Mouse (Mus musculus) adrenal gland, postnatal 36 days (tissue): ENCODE measurements around the gene Schip1. TPM values are rescaled to one million over a fixed set of nuclear protein-coding genes. Genes with fewer than 3 reads are reported as not detected.

Experiments
- DNase-seq, 2 experiments: peaks; one replicate each; pipeline ENCODE4 v3.0.0; 2021; ENCODE audit warnings: mixed read lengths in 1 of 2
- total RNA-seq, 2 experiments: library from RNA; stranded (reverse); gene quantifications; 2 replicates each; pipeline ENCODE4 v1.2.3; 2021

The Schip1 gene
- total RNA-seq, 2 experiments from 2014 or later = 11.4 to 18.3 TPM

DNA sequence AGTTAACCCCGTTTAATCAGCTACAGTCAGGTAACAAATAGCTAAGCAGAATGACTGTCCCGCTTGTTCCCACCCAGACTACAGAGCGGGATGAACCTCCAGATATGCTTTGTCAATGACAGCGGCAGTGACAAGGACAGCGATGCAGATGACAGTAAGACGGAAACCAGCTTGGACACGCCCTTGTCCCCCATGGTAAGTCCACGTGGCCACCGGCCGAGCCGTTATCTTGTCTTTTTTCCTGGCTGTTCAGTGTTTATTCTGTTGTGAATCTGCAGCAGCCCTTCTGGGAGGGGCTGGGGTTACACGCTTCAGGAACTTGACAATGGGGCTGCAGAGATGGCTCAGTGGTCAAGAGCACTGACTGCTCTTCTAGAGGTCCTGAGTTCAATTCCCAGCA lies 551.8 kb downstream of the Schip1 start:
- DNase-seq = no peak

DNA sequence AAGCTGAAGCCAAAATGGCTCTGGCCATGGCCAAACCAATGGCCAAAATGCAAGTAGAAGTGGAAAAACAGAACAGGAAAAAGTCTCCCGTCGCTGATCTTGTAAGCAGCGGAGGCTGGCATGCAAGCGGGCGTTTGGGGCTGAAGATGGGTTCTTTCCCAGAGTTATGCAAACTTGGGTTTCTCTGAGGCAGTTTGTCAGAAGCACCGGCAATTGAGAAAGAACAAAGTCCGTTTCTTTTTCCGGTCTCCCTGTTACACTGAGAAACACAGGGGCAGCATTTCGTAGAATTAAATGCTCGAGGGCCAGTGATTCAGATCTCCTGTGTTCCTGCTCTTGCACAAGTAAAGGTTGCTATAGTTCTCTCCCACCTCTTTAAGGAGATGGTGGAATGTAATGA lies 553.1 kb downstream of the Schip1 start:
- no peak for DNase-seq

DNA sequence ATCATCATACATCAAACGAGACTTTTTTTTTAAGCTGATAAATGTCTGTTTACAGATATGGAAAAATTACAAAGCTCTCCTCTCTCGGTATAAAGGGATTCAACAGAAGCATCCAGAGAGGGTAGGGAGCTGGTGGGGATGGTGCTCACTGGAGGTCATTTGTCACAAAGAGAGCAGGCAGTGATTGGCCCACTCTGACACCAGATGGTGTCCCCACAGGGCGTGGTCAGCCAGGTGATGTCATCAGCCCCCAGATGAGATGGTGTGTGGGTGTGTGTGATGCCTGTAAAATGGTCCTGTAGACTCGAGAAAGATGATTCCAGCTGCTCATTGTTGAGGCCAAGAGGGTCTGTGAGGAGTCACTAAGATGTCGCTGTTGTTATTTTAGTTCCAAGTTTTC lies 554.5 kb downstream of the Schip1 start:
- no peak for DNase-seq

DNA sequence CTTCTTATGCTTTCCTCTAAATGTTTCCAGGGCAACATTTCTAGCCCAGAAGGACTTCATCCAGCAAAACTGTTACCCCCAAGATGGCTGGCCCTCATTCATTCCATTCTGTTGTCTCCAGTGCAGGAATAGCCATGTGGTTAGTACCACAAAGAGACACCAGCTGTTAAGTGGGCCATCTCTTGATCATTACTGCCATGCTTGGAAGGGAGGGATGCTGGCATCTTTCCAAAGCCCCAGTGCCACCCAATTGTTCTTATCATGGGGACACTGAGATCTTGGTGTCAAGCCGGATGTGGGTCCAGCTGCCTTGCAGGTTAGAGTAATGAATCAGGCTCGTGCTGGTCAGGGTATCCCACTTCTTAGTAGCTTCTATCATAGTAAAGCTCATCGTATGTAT lies 557.4 kb downstream of the Schip1 start:
- no peak for DNase-seq

DNA sequence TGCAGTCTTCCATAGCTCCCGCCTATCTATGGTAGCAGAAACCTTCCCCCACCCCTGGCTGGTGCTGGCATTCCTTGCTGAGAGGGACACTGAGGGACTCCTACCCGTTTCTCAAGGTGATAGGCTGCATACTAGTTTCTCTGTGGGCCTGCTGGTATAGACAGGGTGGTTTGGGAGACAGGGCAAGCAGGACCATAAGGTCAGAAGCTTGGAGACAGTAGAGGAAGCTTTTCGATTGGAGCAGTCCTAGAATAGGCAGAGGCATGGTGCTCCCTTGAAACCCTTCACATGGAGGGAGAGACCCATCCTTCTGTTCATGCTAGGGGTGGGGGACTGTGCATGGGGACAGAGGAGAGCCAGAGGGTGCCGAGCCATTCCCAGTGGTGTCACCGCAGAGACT lies 558.4 kb downstream of the Schip1 start:
- no peak for DNase-seq

DNA sequence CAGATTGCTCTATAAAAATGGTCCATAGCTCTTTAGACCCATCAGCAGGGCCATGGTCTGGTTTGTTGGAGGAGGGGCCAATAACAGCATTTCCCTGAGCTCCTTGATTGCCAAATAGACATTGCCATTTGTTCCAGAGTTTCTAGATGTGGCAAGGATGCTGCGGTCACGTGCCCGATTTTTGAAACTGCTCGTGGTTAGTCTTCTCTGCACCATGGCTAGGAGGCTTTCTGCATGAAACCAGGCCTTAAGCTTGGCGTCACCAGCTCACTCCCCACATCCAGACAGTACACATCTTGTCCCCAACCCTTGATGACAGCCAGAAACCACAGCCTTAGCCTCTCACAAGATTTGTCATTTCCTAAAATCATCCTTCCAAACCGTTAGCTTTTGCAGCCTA lies 559.9 kb downstream of the Schip1 start:
- no peak for DNase-seq

DNA sequence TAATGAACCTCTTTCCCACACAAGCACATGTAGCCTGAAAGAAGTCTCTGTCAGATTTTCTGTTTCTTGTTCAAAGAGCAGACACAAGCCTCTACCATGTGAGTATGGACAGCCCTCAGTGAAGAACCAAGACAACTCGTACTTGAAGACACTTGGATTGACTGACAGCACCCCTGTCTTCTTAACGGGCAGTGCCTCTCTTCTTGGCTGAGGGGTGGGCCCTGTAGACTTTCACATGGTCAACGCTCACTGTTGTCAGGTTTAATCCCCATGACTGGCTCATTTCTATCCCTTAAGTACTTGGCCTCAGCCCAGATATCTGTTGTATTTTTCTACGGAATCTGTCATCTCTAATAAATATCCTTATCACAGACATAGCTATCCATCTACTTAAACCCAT lies 565.7 kb downstream of the Schip1 start:
- no peak for DNase-seq

DNA sequence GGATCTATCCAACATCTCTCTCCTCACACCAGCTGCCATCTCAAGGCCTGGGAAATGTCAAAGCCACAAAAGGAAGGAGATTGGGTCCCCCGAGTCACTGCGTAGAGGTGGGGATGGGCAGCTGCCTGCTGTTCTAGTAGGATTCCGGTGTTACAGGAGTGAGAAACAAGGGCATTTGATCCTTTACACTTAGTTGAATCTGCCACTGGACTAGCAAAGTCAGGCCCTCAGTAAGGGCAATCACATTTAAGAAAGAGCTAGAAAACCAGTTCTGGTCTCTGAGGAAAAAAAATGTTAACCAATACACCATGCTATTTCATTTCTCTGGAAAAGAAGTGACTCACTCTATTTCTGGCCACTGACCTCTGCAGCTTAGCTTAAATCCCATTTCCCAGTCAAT lies 566.2 kb downstream of the Schip1 start:
- DNase-seq = peak; percentile 15

DNA sequence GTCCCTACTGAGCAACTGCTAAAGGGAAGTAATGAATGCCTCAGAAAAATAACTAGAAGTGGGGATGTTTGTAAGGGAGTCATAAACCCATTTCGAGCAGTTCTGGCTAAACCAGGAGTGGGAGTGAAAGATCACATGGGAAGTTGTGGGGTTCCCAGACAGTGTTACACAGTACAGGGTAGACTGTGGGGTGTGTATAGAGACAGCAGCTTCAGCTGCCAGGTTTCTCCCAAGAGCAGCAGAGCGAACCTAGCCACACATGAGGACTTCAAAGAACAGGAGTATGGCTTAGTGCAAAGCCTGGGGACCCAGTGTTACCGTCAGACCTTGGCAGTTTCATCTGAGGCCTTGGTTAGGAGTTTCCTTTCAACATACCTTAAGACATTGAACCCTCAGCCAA lies 568.1 kb downstream of the Schip1 start:
- DNase-seq = no peak

DNA sequence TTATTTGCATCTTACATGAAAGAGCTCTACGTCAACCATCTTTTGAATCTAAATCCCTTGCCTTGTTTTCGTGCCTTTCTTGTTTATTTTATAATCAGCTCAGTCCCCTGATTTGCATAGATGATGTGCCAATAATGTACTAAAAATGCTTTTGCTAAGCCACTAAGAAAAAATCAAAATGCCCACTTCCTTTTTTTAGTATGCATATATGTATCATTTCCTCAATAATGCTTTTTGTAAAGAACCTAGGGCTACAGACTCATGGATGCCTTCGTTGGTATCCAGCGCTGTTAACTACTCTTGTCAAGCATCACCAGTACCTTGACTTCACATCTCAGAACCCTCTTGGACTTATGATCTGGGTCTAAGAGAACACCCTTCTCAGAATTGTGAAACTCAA lies 569.0 kb downstream of the Schip1 start:
- no peak for DNase-seq

DNA sequence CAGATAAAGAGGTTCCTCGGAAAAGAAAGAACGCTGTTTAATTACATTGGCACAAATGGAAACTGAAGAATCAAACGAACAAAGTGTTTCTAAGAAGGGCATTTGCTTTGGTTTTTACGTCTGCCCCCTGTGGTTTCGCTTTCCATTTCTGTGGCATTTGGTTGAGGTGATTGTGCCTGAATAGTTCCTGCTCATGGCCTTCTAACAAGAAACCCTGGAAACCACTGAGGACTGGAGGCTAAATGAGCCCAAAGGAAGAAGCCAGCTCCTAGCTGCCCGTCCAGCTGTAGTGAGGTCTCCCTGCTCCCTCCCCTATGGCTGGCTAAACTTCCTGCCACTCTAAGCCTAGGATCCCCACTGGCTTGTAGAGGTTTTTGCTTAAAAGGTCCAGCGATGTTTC lies 573.4 kb downstream of the Schip1 start:
- no peak for DNase-seq

DNA sequence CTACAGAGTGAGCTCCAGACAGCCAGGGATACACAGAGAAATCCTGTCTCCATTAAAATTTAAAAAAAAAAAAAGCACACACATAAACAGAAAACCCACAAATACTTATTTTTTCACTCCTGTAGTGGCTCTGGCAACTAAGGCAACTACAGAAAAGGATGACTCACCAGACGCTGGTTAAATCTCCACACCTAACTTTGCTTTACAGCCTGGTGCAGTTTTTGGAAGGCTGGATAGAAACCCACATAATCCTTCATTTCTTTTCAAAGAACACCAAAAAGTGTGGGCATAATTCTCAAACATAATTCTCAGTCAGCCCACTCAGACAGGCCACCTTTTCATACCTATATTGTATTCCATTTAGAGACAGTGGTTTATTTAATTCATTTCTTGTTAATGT lies 574.1 kb downstream of the Schip1 start:
- no peak for DNase-seq

DNA sequence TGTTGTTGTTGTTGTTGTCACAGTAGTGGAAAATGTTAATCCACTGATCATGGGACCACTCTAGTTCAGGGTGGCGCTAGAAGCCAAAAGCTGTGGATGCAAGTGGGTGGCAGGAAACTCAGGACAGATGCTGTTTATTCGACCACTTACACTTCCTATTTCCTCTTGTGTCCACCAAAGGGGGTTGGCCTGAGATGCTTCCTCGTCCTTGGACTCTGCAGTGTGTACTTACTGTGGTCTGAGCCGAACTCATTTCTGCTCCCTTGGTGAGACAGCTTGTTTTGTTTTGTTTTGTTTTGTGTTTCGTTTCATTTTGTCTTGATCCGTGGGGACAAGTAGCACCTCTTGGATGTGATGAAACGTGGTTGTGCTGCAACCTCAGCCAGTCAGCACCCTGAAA lies 578.3 kb downstream of the Schip1 start:
- DNase-seq = no peak

DNA sequence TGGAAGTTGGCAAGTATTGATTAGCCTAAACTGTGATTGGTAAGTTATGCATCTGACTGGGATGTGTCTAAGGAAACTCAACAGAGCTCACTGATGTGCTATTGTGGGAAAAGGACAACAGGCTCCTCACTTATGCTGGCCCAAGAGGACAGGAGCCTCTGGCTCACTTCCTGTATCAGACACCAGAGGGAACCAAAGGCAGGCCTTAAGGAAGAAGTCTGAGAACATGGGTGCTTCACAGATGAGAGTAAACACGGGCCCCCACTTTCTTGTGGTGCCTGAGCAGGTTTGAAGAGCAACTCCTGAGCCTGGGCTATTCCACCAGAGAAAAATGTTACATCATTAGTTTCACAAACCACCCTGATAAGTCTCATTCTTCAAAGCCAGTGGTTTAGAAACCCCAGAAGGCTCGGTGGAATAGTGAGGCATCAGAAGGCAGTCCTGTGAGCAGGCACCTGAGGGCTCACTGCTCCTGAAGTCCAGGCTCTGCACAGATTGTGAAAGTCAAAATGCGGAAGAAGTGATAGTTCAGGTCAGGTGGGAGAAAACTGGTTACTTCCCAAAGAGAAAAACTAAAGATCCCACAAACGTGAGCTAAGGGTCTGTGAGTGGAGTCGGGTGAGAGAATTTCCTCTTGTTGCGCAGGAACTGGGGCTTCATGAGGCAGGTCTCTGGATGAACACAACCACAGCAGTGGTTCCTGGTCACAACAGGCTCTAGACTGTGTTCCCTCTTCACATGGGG lies 582.0 kb downstream of the Schip1 start:
- DNase-seq = no peak

DNA sequence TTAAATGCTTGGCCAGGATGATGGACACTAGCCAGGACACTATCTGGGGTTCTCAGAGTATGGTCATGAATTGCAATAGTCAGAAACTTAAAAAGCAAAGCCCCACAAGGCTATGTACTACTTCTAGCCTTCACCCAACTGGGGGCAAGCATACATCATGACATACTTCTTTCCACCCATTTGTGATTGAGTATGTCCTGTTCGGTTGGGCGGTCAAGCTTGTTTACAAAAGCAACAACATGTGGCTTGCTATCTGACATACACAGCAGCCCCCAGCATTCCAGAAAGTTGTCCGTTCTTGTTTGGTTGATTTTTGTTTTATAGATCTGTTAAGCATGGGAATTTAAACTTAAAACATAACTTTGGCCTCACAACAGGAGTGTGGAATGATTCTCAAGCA lies 582.7 kb downstream of the Schip1 start:
- DNase-seq = no peak

DNA sequence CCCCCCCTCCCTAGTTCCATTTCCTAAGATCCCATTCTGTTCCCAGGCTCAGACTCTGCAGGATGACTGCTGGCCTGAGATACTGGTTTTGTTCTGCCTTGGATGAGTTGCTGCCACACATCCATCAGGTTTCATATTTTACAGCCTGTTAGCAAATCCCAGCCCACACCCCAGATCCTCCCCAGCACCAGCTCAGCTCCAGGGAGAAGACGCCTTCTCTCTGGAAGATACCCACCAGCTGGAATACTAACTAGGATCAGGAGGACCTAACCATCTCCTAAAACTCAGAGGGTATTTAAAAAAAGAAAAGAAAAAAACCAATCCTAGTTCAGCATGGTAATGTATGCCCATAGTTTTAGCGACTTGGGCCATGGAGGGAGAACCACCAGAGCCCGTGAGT lies 585.6 kb downstream of the Schip1 start:
- DNase-seq = no peak

DNA sequence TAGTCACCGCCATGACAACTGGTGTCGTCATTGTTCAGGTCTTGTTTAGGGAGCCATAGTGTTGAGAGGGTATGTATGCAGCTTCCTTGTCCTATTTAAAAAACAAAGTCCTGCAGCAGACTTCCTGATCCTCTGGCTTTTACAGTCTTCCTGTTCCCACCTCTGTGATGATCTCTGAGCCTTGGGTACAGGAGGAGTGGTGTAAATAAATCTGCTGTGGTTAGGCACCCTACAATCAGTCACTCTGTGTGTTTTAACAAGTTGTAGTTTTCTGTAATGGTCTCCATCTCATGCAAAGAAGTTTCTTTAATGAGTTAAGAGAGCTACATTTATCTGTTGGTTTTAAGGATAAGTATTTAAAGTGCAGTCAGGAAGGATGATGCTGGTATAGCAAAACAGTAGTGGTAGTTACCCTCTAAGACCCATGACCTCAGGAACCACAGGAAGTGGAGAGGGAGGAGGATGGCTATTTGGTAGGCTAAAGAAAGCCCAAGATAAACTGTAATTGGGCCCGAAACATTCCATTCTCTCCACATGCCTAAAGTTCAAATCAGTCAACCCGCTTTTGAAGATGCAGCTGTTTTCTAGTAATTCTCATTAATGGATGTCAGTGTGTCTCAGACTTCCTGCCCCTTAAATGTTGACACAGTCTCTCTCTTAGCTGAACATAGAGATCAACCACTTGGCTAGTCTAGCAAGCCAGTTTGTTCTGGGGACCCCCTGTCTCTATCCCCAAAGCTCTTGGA lies 592.2 kb downstream of the Schip1 start:
- no peak for DNase-seq

DNA sequence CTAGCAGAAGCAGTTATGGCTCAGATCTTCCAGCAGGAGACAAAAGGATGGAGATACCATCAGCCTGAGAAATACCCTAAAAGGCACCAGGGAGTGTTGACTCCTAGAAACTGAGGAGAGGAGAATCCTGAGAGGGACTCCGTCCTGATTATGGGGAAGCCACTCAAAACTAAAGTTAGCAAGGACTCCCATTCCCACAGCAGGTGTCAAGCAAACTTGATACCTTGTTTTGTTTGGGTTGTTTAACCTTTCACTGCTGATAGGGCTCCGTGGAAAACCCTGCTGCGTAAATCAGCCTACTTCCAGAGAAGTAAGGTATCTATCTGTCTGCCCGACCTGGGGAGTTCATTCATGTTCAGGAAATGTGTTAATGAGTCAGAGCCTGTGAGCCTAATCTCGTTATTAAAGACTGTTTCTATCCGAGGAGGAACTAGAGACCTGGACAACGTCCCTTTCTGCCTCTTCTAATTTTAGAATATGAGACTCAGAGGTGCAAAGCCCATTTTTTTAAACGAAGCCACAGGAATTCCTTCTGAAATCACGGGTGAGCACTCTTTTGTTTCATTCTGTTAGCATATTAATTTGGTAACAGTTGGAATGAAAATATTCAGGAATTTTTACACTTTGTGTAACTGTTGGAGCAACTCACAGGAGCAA lies 593.1 kb downstream of the Schip1 start:
- no peak for DNase-seq

DNA sequence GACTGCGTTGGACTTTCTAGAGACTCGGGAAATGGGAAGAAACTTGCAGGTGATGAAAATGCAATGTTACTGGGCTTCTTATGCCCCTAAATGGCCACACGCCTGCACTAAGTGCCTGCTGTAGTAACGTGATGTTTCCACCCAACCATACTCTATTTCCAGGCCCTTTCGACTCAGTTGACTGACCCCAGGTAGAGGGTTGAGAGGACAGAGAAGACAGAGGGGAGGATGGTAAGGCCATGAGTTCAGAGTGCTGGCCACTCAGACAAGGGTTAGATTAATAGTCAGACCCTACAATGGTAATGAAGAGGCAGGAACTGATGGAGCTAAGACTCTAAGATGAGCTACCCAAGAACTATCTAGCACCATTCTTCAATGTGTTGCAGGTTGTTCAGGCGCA lies 595.4 kb downstream of the Schip1 start:
- DNase-seq = no peak

DNA sequence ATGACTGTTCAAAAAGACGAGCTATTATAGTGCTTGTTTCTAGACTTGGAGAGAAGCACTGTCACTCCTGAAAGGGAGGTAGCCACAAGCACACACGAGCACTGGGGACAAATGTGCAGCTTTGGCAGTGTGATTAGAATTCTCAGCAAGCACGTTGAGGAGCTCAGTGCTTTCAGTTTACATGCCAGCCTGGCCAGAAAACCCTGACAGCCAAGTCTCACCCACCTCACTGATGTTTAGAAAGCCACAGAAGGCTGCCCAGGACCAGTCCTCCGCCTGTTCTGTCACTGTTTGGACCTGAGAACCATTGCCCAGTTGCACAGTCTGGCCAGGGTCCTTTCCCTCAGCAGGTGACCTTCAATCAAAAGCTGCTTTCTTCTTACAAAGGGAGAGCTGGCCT lies 595.9 kb downstream of the Schip1 start:
- no peak for DNase-seq

DNA sequence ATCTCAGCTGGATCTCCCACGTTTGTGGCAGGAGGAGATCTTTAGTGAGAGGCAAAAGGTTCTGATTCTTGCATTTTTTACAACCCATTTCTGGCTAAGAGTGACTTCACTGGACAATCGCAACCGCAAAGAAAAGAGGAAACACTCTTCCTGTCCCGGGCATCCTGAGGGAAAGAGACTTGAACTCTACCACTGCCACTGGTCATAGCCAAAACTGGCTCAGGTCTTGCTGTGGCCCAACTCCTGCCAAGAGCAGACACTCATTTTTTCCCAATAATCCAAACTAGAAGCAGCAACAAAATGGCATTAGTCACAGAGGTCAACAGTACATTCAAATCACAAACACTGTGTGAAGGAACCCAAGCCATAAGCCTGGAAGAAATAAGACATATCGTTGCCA lies 597.8 kb downstream of the Schip1 start:
- DNase-seq = no peak

DNA sequence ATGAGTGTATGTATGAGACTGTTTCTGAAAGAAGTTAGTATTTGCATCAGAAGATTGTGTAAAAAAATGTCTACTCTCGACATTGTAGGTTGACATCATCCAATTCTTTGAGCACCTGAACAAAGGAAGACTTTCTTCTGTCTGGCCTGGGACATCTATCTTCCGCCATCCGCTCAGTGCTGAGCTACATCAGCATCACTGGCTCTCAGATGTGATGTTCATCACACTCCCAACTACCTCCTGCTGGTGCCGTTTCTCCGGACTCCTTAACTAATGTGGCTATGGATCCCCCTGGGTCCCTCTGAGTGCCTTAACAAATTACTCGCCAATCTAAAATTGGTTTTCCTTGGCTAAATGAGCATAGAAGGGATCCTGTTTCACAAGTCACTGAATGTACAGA lies 599.7 kb downstream of the Schip1 start:
- DNase-seq = no peak

DNA sequence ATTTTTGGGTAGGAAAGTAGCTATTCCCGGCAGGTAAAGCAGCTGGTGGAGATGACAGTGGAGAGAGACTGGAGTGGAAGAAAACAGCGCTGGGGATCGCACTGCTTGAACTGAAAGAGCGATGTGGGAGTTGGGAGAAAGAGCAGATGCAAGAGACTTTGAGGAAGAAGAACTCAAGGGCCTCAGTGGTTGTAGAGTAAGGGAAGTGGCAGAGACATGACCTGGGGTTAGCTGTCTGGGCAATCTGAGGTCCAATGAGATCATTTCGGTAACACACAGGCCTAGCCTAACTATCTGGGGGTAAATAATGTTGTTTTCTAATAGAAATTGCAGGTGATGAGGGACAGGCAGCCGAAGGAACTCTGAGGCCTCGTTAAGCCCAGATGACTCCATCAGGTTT lies 601.8 kb downstream of the Schip1 start:
- no peak for DNase-seq

DNA sequence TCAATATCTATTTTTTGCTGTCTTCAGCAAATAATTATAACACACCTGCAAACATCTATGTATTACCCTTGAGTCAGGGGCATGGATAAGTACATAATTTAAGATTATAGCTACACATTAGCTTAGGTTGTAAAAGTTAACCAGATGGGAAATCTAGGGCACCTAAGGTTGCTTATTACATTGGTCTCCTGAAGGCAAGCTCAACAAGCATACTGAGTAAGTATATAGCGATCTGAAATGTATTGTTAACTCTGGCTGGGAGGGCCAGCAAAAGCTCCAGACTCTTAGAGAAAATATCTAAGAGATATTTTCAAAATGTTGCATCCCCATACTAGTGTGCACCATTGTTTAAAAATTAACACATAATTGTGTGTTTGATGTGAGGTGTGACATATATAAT lies 603.2 kb downstream of the Schip1 start:
- DNase-seq = no peak
